Mouse (Mus musculus) layer of hippocampus, postnatal 10 days (tissue): ENCODE measurements around the gene Glmp. TPM values are rescaled to one million over a fixed set of nuclear protein-coding genes. Genes with fewer than 3 reads are reported as not detected.
"Not testable (repeated sequence)": the region's sequence is repeated elsewhere in the genome, so short reads cannot be mapped to it uniquely, and the experiment has no call there.

Experiments
- DNase-seq, 2 experiments: peaks; one replicate each; pipeline ENCODE4 v3.0.0; 2021; ENCODE audit warnings: low spot score in 2 of 2
- long read RNA-seq: library from polyadenylated mRNA; stranded (forward); transcript quantifications from one replicate; pipeline ENCODE4 v2.0.0, GENCODE M21; 2023
- total RNA-seq, 2 experiments: library from RNA; stranded (reverse); gene quantifications; 2 replicates each; pipeline ENCODE4 v1.2.3; 2021

Glmp gene
- 10 to 100 TPM; 62.1 to 73.0 TPM for total RNA-seq
- long read RNA-seq, full-length matches to known transcripts: 76 of 80 reads
- long read RNA-seq, partial matches to known transcripts: 1 of 80 reads
- long read RNA-seq, other reads (novel, unspliced or antisense): 3 of 80 reads

DNA sequence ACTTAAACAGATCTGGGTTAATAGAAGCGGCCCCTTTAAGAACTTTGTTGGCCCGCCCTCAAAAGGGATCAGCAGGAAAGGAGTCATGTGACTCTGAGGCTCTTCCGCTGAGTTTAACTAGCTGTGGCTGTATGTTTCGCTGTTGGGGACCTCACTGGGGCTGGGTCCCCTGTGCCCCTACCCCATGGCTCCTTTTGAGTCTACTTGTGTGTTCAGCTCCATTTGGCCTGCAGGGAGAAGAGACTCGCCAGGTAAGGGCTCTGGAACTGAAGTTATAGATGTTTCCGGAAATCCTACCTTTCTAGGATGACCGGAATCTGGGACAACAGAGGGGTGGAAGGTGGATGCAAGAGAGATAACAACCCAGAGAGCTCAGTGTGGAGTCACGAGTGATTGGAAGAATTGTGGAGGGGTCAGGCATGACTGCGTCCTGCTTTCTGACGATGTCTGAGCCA, at the start of gene Glmp:
Gene Glmp, plus strand, starts transcription at position 73 of the 455 bp plus-strand sequence.
- DNase-seq: peak; percentile 60 to 67

DNA sequence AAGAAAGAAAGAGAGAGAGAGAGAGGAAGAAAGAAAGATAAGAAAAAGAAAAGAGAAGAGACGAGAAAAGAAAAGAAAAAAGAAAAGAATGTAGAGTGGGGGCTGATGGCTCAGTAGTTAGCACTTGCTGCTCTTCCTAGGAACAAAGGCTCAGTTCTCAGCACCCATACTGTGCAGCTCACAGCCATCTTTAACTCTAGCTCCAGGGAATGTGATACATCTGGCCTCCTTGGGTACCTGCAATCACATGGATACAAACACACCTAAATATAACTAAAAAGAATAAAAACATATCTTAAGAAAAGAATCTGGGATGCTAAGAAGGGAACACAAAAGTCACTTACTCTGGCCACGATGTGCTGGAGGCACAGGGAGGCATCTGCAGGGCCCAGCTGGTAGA, 48.7 kb upstream of the Glmp start:
- no peak for DNase-seq

DNA sequence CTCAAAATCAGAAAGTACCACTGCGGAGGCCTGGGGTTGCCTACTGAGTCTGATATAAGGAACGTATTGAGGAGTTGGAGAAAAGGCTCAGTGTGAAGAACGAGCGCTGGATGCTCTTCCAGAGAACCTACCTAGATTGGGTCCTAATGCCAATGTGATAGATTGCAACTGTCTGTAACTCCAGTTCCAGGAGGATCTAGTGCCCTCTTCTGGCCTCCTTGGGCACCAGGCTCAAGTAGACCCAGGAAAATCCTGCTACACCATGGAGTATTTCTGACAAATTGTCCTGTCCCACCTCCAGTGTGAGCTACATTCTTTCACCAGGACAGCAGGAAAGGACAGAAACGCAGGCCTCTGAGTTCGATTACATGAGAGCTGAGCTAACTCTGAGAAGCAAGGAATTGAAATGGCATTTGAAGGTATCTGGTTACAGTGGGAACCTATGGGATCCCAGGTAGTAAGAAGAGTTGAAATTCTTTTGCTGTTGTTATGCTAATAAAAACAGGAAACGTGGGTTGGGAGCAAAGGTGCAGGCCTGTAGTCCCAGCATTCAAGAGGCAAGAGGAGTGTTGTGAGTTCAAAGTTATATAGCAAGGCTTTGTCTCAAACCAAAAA, 48.2 kb upstream of the Glmp start:
- DNase-seq: peak; percentile 36 to 43

DNA sequence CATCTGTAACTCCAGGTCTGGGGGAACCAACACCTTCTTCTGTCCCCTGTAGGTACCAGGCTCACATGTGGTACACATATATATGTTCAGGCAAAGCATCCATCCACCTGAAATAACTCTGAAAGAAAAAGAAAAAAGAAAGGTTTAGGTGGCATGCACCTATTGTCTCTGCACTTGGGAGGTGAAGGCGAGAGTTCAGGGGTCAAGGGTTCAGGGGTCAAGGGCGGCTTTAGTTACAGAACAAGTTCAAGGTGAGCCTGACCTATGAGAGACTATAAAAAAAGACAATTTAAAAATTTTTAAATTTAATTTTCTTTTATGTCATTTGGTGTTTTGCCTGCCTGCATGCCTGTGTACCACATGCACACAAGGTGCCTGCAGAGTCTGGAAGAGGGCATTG, 44.8 kb upstream of the Glmp start:
- DNase-seq: no peak

DNA sequence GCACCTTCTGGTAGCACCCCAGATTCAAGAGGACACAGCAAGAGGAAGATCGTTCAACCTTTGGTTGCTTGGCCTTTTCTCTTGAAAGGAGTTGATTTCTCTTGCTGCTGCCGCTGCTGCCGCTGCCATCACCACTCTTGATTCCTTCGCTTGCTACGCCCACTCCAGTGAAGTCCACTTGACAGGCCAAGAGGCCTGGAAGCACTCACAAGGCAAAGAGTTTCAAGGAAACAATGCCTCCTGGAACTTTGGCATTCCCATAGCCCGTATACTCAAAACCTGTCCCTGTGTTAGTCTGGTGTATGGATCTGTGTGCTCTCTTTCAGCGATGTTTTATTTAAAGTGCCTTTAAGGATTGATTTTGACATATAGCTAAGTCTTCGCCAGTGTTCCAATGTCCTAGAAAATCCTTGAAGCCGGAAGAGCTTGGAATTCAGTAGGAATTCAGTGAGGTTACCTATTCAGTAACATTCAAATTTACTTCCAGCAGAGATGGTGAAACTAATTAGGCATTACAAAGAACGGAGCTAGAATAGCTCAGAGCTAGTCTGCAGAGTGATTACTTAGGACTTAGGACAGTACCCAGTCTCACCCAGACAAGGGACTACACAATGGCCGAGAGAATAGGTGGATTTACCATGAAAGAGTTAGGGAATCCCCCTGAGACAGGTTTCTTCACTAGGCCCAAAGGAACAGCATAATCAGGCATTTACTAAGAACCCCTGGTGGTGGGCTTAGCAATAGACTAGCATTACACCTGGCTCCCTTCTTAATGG, 43.5 kb upstream of the Glmp start:
- not testable (repeated sequence) for DNase-seq

DNA sequence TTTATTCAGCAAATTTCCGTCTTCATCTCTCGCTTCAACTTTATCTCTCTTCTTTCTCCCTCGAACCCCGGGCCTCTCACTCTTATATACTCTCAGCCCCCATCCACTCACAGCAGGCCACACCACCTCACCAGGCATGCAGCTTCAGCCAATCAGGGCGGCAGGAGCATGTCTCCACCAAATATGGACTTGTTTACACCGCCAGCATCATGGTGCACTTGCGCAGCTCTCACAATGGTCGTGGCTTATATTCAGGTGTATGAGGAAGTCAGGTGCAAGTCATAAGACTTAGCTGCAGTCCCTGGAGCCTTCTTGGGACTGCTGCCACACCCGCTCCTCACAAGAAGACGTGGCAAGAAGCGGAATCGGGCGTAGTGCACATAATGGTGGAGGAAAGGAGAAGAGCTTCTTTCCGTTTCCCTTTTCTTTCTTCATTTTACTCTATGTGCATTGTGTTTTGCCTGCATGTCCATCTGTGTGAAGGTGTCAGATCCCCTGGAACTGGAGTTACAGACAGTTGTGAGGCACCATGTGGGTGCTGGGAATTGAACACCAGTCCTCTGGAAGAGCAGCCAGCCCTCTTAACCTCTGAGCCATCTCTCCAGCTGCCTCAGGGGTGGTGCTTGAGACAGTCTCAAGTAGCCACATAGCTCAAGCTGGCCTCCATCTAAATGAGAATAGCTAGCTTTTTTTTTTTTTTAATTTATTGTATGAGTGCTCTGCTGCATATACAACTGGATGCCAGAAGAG, 39.8 kb upstream of the Glmp start:
- DNase-seq: not testable (repeated sequence)

DNA sequence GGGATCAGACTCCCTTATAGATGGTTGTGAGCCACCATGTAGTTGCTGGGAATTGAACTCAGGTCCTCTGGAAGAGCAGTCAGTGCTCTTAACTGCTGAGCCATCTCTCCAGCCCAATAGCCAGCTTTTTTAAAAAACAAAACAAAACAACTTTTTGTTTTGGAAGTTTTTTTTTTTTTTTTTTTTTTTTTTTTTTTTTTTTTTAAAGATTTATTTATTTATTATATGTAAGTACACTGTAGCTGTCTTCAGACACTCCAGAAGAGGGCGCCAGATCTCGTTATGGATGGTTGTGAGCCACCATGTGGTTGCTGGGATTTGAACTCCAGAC, 39.3 kb upstream of the Glmp start:
- DNase-seq: not testable (repeated sequence)

DNA sequence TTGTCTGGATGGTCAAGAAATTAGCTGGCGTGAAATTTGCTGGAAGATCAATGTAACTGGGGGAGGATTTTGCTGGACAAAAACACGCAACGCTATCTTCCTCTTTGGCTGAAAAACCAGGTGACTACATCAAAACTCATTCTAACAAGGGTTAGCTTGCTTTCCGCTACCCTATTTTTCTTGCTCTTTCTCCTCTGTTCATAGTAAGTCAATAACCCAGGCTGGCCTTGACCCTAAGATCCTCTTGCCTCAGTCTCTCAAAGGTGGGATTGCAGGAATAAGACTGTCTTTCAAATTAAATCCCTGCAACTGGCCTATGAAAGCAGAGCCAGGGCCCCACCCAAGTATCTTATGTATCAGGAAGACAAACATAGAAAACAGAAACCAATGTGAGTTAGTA, 37.7 kb upstream of the Glmp start, which contains the start of gene Gm38392:
Gene Gm38392, minus strand, starts transcription at position 101 of the 400 bp plus-strand sequence.
- no peak for DNase-seq

DNA sequence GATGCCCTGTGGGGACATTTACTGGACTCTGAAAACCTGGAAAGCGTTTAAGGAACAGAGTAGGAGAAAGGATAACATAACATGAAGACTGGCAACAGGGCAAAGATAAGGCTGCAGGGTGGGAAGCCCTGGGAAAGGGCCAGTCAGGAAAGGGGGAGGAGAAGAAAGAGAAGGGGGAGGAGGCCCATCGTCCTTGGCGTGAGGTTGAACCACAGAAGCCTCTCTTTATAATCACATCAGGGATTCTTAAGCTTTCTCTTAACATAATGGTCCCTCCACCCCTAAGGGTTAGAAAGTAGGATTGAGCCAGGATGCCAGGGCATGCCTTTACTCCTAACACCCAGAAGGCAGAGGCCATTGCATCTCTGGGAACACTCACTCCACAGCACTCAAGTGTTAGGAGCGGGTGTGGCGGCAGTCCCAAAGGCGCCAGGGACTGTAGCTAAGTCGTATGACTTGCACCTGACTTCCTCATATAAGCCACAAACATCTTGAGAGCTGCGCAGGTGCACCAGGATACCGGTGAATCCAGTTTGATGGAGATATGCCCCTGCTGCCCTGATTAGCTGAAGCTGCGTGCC, 36.6 kb upstream of the Glmp start:
- not testable (repeated sequence) for DNase-seq

DNA sequence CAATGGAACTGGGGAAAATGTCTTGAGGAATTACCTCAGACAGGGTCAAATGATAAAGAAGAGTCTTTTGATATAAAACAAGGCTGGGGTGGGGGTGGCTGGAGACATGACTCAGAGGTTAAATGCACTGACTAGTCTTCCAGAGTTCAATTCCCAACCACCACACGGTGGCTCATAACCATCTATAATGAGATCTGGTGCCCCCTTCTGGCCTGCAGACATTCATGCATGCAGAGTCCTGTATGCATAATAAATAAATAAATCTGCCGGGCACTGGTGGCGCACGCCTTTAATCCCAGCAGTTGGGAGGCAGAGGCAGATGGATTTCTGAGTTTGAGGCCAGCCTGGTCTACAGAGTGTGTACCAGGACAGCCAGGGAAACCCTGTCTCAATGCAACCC, 32.9 kb upstream of the Glmp start:
- DNase-seq: peak in 1 of 2 experiments; percentile 17

DNA sequence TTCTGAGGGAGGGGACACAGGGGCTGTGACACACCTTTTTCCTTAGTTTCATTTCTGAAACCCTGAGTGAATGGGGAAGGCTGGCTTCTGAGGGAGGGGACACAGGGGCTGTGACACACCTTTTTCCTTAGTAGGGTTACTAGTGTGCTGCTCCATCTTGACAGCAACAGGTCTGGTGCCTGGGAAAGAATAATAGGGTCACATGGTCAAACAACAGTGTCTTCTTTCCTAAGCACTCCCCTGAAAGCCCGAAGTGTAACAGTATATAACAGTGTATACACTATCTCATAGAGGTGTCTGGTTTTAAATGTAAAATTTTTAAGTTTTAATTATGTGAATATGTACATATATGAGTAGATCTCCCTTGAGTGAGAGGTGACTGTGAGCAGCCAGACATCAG, 29.6 kb upstream of the Glmp start:
- not testable (repeated sequence) for DNase-seq

DNA sequence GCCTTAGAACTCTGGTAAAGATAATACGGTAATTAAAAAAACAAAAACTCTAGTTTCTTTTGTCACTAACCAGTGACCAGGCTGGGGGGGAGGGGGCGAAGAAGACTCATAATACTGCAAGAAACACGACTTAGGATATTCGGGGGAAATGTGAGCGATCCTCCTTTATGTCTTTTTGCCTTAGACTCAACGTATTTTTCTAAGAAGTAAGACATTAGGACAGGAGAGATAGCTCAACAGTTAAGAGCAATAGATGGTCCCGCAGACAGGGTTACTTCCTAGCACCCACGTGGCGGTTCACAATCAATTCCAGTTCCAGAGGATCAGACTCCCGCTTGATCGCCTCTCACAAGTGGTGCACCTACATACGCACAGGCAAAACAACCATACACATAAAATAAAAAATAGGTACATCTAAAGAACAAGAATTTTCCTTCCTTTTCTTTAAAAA, 28.7 kb upstream of the Glmp start:
- no peak for DNase-seq

DNA sequence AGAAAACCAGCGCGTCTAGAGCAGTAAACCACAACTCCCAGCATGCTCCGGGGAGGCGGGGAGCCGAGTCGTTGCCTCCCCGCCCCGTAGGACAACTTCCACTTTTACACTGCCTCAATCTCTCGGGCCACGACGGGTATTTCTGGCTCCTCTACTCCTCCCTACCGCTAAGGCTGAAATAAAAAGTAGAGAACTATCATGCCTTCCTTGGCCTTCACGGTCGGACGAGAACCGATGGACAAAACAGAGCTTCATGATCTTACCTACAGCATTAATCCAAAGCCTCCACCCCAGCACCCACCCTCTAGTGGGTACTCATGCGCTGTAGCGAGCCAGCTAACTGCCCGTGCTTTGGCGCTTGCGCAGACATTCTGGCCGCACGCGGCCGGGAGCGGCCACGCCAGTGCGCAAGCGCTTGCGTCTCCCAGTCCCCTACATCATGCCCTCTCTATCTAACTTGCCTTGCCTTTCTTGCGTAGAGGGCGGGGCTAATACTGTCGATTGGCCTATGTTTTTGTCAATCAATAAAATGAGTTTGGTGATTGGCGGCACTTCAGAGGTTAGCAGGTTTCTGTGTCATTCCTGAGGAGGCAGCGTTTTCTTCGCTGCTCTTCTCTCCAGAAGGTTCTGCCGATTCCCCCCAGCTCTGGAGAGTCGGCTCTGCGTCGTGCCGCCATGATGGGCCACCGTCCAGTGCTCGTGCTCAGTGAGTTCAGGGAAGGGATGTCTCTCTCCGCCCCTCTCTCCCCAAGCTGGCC, 28.1 kb upstream of the Glmp start, which contains the start of the genes Tsacc and Cct3:
Gene Tsacc, minus strand, starts transcription at position 439 of the 758 bp plus-strand sequence.
Gene Cct3, plus strand, starts transcription at position 556 of the 758 bp plus-strand sequence.
- DNase-seq: peak; percentile 88 to 94

DNA sequence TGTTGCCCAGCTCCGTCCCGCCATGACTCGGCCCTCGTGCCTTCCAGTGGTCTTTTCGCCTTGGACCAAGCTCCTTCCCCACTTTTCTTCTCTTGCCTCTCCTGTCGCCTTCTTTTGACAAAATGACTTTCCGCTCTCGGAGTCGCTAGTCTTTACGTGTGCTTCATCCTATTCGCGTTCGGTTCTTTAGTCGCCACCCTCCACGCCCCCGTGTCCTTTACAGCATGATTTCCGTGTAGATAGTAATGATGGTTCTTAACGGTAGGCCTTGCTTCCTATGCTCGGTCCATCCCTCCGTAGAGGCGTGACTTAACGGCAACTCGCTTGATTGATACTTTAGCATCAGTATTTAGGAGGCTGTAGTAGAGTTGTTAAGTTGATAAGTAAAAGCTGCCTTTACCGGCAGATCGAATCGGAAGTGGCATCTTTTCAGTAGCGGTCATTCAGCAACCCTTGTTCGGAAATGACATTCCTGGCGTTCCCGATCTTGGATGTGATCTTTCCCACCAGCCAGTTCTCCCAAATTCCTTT, 27.4 kb upstream of the Glmp start:
- DNase-seq: no peak

DNA sequence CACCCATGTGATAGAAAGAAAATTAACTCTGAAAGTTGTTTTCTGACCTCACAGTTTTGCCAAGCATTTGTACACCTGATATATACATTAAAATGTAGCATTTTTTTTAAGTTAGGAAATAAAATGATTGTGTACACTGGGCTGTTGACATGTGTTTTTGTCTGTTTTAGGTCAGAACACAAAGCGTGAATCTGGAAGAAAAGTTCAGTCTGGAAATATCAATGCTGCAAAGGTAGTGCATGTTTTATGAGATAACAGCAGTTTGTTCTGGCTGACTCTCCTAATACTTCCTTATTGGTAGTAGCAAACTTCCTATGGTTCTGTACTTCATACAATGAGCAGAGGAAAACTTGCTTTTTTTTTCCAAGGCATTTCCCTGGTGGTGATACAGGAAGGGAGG, 25.7 kb upstream of the Glmp start:
- no peak for DNase-seq

DNA sequence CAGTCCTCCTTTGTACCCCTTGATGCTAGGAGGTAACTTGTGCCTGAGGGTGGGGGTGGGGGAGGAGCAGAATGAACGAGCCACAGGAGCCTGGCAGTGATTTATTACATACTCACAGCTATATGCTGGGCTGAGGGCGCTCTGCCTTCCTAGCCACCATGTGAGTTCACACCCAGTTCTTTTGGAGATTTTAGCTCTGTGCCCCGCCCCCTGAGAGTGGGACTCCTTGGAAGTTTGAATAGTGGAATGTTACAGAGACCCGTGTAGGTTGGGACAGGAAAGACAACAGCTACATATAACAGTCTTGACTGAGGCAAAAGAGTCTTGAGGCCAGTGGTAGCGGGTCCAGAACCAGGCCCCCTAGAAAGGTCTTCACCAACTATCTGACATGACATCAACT, 4.1 kb downstream of the Glmp start:
- DNase-seq: no peak

DNA sequence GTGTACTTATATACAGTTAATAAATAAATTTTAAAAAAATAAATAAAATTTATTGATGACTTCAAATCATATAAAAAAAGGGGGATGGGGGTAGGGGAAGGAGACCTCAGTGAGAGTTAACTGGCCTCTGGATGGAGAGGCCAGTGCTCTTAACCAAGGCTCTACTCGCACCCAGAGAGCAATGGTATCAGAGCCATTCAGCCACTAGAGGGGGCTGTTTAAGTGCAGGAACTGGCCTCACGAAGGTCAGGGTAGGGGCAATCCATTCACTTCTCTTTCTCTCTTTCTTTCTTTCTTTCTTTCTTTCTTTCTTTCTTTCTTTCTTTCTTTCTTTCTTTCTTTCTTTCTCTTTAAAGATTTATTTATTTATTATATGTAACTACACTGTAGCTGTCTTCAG, 6.5 kb downstream of the Glmp start:
- DNase-seq: no peak

DNA sequence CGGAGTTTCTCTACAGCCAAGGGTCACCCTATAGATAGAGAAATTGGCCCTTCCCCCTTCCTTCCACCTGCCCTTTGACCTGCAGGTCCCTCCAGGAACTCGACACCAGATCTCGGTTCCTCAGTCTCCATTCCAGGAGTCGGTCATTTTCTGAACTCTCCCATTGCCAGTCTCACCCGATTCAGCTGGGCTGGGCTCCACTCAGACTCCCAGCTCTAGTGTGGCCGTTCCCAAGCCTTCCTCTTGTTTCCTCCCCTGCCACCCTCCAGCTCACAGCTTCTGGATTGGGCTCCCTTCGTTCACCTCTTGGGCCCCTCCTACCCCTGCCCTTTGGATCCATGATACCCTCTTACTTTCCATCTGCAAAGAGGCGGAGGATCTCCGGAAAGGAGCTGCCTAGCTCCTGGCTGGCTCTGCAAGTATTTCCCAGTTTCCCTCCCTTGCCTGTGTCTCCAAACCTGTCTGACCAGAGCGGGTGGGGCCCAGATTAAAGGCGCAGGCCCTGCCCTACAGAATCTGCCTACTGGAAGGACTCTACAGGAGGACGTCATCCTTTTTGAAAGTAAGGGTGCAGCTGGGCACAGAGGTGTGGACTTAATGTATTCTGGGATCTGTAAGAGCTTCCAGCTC, 9.3 kb downstream of the Glmp start:
- no peak for DNase-seq

DNA sequence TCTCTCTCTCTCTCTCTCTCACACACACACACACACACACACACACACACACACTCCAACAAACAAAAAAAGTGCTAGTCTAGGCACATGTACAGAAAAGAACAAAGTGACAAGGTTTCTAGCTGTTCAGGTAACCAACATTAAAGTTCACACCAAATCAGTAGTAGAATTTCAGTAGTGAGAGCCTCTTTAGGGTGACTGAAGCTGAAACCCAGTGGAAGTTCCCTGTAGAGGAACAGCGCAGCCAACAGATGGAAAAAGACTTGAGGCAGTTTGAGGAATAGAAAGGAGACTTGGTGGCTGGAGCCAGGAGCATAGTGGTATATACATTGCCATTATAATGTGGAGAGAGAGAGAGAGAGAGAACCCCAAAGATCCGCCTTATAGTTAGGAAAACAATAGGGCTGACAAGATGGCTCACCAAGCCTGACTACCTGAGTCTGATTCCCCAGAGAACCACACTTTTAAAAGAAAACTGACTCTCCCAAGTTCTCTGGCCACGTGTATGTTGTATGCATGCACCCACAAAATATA, 10.1 kb downstream of the Glmp start:
- no peak for DNase-seq
